Mouse (Mus musculus) retina, postnatal 7 days (tissue): ENCODE results near the gene F830045P16Rik.

Source experiments
- DNase-seq: peaks from one replicate; pipeline ENCODE4 v3.0.0-alpha.2; 2012; ENCODE audit warnings: low read depth, low spot score

Gene F830045P16Rik

DNA sequence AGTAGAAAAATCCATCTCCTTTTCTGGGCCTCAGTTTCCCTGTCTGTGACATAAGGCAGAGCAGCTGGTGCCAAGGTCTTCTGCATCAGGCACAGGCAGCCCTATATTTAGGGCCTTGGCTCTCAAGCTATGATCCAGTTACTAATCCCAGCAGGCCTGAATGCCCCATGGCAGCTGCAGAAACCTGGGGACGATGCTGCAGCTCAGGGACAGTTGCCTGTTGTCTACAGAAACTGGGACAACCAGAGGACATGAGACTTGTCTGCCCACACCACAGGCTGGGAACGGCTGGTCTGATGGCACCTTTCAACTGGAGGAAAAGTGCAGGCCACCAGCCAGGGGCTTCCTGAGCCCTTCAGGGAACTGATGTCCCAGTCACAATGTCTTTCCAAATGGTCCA, at the start of gene F830045P16Rik:
F830045P16Rik (minus strand) TSS at position 226 of the 400 bp plus-strand sequence.
- no peak for DNase-seq

DNA sequence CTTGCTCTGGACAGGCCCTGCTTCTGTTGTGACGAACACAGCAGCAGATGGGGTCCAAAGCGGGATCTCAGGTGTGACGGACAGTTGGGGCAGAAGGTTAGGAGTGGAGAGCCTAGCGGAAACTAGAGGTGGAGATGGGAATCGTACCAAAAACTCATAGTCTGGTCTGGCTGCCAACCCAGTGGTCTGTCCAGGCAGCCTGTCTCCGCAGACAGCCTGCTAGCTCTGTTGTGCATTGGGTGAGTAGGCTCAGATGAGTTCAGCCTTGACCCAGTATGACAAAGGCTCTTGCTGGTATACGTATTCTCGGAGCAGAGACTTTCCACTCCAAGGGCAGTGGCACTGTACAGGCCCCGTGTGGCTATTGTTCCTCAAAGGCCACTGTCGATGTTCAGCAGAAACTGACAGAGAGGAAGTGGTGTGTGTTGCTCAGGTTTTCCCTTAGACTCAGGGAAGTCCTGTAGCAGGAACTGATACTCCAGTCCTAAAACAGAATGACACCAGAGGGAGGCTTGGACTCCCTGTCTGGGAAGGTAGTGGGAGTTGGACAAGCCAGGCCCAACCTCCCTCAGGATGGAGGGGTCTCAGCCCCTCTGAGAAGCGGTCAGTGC, 49.6 kb upstream of the F830045P16Rik start:
- DNase-seq: no peak

DNA sequence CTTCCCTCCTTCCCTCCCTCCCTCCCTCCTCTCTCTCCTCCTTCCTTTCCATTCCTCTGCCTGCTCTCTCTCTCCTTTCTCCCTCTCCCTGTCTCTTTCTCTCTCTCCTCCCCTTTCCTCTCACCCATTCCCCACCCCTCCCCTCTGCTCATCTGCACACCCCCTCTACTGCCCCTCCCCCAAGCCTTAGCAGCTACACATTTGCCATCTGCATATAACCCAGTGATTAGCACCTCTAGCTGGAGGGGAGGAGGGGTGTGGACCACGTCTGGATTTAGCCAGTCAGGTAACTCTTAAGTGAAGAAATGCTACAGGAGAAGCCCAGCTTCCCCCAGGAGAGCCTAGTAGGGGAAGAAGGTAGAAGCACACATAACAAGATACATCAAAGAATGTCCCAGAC, 48.5 kb upstream of the F830045P16Rik start:
- DNase-seq: no peak

DNA sequence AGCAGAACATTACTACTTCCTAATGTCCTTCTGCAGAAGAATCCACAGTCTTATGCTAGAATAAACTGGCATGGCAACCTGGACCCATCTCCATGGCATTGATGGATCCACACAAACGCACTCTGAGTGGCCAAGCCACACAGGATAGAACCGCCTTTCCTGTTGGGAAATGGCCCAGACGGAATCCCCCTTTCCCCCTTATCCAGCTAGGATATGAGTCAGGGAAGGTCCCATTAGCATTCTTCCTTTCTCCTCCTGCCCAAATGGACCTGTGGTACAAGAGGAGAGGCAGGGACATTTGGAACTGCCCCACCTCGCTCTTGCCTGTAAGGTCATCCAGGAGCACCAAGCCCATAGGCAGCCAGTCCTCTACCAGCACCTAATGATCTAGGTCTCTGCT, 45.9 kb upstream of the F830045P16Rik start:
- no peak for DNase-seq

DNA sequence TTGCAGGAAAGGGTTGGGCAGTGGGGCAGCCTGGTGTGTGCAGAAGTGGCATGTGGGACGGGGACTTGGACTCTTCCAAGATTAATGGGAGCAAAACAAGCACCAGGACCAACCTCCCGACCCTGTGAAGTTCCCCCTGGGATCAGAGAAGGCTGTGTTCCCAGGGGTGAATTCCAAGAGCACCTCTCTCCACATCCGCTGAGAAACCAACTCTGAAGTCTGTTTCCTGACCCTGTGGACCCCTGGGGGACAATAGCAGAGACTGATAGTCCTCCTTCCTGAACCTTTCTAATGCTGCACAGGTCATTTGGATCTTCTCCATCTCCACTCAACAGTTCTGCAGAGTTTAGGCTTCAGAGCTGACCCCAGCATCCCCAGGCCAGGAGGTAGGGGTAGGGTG, 45.4 kb upstream of the F830045P16Rik start:
- DNase-seq: no peak

DNA sequence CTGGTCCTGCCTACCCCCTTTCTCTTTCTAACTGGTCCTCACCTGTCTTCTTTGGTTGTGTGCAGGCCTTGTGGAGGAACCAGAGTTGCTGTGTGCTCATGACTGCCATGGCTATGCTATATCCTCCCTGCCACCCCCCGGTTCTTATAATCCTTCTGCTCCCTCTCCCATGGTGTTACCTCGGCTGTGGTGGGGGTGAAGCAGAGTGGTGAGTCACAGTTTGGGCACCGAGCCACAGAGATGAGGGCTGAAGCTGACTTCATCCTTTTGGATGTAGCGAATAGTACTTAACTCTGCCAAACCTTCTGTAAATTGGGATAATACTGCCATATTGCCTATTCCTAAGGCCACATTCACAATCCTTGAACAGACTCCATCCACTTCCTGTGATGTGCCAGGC, 44.3 kb upstream of the F830045P16Rik start:
- no peak for DNase-seq

DNA sequence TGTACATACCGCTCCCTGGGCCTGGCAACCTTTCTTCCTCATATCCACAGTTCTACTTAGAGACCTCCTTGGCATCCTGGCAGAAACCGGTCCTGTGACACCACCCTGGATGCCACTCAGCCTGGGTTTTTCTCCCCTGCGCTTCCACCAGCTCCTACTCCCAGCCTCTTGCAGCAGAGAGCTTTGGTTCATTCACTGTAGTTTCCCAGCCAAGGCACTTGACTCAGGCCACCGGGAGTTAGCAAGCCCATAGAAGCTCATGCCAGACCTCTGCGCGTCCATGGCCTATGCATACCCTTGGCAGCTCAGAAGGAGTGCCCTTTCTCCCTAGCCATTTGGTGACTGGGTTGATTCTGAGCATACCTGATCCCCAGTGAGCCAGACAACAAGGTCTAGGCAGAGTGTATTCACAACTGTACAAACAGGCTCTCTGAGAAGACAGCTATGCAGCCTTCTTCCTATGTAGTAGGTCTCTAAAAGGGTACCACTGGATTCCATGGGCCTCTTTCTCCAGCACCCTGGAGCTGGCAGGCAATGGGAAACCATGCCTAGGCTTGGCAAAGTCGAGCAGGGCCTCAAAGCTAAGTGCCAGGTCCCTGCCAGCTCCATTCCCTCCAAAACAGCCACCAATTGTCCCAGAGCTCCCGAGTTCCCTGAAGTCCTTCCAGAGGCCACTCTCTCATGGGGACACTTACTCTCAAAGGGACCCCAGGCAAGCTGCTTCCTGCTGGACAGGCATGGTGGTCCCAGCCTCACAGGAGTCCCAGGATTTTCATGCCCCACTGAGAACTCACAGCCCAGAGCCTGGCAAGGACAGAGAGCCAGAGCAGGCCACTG, 40.4 kb upstream of the F830045P16Rik start:
- no peak for DNase-seq

DNA sequence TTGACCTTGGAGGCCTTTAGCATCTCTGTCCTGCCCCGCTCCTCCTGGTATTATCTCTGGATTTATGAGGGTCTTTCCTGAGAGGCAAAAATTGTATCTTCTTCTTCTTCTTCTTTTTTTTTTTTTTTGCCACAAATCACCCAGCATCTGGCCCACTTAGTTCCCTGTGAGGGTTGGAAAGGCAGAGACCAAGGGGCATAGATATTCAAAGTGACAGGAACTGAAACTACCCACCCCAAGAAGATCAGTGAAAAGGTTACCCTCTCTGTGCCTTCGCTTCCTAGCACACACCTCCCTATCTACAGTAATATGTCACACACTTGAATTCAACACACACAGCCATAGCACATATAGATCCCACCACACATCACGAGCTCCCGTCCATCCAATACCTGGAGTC, 38.7 kb upstream of the F830045P16Rik start:
- no peak for DNase-seq

DNA sequence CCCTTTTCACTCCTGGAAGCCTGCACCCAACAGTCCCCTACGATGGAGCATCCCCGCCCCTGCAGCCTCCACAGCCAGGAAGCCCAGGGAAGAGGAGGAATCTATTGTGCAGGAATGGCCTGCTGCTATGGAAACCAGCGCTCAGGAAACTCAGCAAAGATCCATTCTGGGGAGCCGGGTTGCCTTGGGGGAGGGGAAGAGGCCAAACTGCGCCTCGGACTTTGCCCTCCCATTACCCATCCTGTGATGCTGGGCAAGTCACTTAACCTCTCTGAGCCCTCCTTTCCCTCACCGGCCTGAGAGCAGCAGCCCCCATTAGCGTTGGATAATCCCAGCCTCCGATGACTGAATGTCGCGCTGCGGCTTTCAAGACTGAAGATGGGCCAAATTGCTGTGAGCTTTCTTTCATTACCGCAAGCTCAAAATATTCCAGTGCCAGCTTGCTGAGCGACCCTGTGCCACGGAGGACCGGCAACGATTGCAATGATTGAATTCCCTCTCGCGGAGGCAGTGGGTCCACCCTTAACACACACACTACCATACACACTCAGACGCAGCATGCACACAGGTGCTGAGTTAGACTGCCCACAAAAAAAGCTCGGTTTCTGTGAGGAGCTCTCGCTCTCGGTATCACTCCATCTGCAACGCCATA, 38.1 kb upstream of the F830045P16Rik start:
- DNase-seq: no peak

DNA sequence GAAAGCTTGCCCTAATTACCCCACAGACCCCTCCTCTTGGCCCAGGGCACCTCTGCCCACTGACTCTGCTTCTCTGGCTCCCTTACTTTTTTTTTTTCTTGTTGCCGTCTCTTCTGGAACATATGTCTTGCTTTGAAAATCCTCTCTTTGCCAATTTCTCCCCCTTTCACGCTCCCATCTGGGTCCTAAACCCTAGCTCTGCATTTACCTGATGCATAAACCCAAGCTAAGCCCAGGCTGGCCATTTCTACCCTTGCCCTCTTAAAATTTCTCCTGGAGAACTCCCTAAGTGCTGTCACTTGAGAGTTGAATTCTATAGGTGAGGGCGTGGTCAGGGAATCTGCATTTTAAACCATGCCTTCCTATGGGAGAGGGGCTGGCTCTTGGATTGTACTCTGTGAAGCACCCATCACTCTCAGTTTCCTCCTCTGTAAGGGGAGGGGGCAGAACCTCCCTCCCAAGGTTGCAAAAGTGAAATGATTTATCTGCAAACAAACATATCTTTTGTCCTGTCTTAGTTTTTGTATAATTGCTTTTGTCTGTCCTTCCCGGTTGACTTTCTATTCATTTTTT, 37.4 kb upstream of the F830045P16Rik start:
- DNase-seq: no peak

DNA sequence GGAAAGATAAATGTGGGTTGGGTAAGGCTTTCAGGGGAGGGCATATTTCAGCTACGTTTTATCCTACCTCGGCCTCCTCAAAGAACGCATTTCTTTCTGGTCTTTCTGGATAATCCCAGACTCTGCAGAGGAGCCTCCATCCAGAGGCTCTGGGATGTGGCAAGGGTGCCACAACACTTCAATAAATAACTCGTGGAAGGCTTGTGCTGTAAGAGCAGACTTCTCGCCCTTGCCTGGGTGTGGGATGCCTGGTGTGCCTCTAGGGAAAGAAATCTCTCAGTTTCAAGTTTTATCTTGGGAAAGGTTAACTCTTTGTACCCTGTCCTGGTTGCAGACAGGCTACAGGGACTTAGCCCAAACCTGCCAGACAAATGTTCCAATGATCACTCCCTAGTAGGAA, 33.2 kb upstream of the F830045P16Rik start:
- no peak for DNase-seq

DNA sequence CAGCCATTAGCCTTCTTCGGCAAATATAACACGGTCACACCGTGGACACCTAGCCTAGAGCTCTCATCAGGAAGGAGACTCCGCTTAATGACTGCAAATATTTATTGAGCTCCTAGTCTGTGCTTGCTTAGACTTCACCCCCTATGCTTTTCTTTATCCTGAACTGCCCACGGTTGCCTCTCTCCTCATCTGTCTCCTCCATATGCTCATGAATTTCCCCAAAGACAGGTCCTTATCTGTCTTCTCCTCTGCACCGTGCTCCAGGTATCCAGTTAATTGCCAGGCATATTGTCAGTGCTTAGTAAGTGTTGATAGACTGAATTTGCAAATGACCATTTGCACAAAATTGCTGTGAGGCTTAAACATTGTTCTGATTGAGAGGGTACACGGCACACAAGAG, 32.7 kb upstream of the F830045P16Rik start:
- DNase-seq: no peak

DNA sequence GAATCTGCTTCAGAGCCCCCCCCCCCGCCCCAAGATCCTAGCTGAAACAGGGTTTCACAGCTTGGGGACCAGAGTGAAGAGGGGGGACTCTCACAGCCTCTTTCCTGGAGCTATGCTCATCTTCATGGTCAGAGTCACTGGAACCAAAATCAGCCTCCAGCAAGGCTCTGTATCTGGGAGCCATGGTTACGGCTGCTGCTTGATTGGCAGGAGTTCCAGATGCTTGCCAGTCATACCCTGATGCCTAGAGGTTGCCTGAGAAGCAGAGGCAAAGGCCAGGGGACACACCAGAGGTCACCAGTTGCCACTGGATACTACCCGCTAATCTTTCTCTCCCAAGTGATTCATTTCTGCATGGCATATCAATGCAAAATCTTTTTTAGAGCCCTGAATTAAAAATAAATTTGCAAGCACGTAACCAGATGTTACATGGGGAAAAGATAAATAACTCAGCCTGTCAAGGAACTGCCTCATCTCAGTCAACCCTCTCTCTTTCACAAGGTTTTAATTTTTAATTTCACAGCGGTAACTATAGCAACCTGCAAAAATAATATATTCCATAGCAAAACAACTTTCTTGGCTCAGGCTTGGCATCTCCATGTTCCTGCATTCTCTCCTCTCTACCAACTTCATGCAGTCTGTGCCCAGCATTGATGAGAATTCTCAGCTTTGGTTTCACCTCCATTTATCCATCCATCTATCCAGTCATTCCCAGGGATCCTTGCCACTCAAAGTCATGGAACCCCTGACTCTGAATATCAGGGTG, 27.7 kb upstream of the F830045P16Rik start:
- DNase-seq: no peak

DNA sequence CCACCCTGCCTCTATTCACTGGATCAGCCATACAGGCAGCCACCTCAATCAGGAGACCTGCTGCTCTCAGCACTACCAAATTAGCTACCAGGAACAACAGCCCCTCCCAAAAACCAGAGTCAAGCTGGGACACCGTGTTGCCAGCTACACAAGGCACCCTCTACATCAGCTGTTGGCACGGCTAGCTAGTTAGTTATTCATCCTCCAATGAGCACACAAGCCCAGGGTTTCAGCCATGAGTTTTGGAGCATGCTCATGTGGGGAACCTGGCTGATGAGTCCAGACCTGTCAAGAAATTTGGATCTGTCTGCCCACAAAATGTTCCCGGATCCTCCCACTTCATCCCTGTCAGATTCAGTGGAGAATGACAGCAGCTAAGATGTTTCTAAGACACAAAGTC, 25.4 kb upstream of the F830045P16Rik start:
- no peak for DNase-seq

DNA sequence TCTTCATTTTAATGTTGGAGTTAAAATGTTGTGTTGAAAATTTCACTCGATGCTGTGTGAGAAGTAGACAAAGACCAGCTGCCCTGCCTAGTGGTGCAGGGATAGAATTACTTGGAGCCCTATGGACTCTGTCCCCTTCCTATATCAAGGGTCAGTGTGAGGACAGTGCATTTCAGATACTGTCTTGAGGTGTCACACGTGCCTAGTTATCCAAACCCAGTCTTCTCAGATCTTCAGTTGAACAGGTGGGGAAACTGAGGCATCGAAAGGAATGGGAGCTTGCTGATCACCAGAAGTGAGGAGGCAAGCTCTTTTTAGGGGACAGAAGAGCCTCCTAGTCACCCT, 22.4 kb upstream of the F830045P16Rik start:
- DNase-seq: no peak

DNA sequence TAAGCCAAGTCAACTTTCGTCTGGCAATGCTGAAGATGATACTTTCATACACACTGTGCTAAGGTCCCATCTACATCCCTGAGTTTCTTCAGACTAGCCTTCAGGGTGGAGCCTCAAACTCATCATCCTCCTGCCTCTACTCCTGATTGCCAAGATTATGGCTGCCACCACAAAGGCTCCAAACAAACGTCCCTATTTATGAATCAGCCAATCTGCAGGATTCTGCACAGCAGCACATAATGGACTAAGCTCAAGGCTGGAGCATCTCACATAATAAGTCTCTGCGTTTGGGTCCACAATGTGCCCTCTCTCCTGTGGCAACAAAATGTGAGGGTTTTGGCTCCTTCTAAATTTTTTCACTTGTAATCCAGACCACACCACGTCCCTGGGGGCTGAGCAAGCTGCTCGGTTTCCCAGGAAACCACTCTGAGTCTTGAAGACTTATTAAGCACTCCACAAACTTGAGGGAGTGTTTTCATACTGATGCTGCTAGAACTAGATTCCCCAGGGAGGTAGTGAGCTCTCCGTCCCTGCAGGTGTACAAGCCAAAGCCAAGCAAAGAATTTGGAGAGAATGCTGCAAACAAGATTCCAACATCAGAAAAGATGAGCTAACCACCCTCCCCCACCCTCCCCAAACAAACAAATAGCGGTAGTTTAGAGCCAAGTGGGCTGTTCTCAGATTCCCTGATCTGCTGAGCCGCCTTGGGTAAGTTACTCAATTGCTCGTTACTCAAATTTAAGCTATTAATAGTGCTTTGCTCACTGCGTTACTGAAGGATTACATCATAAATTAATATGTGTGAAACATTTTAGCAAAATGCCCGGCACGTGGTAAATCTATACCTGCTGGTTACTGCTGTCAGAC, 21.8 kb upstream of the F830045P16Rik start:
- DNase-seq: no peak

DNA sequence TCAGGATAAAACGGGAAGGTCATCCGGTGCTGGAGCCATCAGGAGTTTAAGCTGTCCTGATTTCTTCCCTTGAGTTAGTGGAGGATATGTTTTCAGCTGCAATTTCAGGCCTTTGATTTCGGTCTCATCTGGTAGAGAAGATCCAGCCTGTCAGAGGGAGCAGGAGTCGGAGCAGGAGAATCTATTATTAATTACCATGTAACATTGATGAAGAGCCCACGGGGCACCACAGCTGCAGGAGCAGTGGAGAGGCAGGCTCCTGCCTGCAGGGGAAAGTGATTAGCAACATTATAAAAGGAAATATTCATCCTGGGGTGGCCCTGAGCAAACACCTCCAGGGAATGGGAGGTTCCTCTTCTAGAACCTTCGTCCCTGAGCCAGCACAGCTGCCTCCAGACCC, 19.7 kb upstream of the F830045P16Rik start:
- no peak for DNase-seq

DNA sequence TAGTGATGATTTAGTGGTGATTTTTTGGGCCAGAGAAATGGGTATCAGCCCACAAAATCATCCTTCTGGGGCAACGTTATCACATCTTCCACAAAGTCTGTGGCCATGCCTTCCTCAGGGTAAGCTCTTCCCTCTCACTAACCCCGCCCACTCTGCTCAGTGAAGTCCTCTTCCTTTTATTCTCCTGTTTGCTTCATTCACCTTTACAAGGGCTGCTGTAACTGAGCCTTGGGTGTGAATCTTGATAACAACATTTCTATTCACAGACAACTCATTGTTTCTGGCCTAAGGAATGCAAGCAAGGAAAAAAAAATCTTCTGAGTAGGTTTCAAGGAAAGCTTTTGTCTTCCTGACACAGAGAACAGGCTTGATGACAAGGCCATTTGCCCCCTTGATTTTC, 14.4 kb upstream of the F830045P16Rik start:
- no peak for DNase-seq

DNA sequence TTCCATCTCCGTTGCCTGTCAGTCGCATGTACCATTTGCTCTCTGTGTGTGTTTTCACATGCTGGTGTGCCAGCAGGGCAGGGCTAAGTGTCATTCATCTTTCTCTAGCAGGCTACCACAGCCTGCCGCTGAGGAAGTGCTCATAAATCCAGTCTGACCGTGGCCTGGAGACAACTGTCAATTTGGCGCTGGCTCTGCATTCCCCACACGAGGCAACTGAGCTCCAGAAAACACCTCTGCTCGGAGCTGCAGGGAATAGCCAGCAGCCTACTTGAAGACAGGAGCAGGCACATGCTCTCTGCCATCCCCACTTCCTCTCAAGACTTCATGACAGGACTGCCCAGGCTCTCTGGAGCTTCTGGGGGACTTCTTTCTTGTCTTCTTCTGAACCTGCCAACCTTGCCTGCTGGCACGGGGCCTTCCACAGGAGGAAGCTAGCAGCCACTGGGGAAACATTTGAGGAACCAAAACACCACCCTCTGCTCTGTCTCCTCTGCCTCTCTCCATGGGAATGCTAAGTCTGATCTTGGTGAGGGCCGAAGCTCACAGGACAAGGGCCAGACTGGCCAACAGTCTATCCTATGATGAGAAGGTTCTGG, 13.2 kb upstream of the F830045P16Rik start:
- DNase-seq: no peak

DNA sequence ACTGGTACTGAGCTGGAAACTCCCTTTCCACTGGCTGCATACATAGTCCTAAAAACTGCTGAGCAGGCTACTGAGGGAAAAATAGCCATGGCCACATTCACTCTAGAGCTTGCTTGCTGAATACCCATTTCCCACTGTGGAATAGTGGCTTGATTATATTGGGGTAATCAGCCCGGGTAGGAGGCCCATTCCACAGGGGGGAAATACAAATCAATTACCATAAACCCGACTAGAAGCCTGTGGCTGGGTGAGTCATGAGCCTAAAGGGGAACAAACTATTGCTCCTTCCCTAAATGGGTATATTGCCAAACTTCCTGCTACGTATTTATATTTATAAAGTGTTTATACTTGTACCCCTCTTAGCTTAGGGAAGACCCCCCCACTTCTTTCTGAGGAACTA, 10.4 kb upstream of the F830045P16Rik start:
- DNase-seq: no peak
